Mouse (Mus musculus) G1E (cell line): Measurements from ENCODE around the gene Atp6v1c2. TPM values are rescaled to one million over a fixed set of nuclear protein-coding genes. Genes with fewer than 3 reads are reported as not detected.
A peak's percentile ranks its signal among the peaks of the same experiment; 100 is the strongest.

Experiments used
- ATAC-seq: 2 replicates; pipeline ENCODE4 v1.8.0; 2016; ENCODE audit warnings: mild to moderate bottlenecking; ENCODE audit not compliant: insufficient number of reproducible peaks, poor library complexity, low FRiP score, severe bottlenecking; ENCODE audit errors: extremely low read depth
- DNase-seq: peaks from one replicate; pipeline ENCODE4 v3.0.0; 2012; ENCODE audit warnings: low spot score
- H3K27me3 ChIP-seq: 2 replicates; pipeline ENCODE4 v1.6.1; 2012; ENCODE audit warnings: mild to moderate bottlenecking, low read length, inconsistent platforms; ENCODE audit not compliant: insufficient read depth
- H3K36me3 ChIP-seq: replicated peaks from 2 replicates; pipeline ENCODE3; 2012; ENCODE audit warnings: mild to moderate bottlenecking, inconsistent platforms
- H3K4me1 ChIP-seq: 2 replicates; pipeline ENCODE4 v1.6.1; 2012; ENCODE audit warnings: low read depth, low read length, inconsistent platforms, mixed read lengths; ENCODE audit not compliant: insufficient read depth
- H3K4me3 ChIP-seq: 2 replicates; pipeline ENCODE4 v1.5.1; 2012; ENCODE audit warnings: low read depth, mild to moderate bottlenecking, inconsistent platforms, low read length, moderate library complexity, mixed read lengths
- H3K9me3 ChIP-seq: replicated peaks from 2 replicates; pipeline ENCODE4 v1.6.1; 2012; ENCODE audit warnings: inconsistent platforms
- CTCF ChIP-seq: IDR thresholded peaks from 2 replicates; pipeline ENCODE4 v1.5.1; 2012; ENCODE audit warnings: low read depth, low read length, inconsistent platforms, mixed read lengths
- GATA1 ChIP-seq: IDR thresholded peaks from 2 replicates; pipeline ENCODE4 v1.6.1; 2012; ENCODE audit warnings: borderline replicate concordance, low read length, inconsistent platforms, mixed read lengths
- GATA2 ChIP-seq: IDR thresholded peaks from 2 replicates; pipeline ENCODE4 v1.6.1; 2012; ENCODE audit warnings: low read depth, low read length, inconsistent platforms, borderline replicate concordance
- POLR2AphosphoS5 ChIP-seq: IDR thresholded peaks from 2 replicates; pipeline ENCODE4 v1.6.1; 2012; ENCODE audit warnings: low read depth, low read length, inconsistent platforms; ENCODE audit not compliant: insufficient replicate concordance
- TAL1 ChIP-seq: conservative IDR thresholded peaks from 2 replicates; pipeline ENCODE4 v1.6.1; 2012; ENCODE audit warnings: low read depth, low read length, inconsistent platforms, mixed read lengths
- polyA plus RNA-seq: library from polyadenylated mRNA; stranded (reverse); fragments of >175 nt; gene quantifications from 2 replicates; pipeline ENCODE4 v1.2.3, GENCODE M21; 2012
- total RNA-seq, 2 experiments: library from RNA; stranded (forward) in 1 of 2; stranded (reverse) in 1 of 2; fragments of 200-1000 nt in 1 of 2; fragments of >200 nt in 1 of 2; fragmentation: Nextera tagmentation in 1 of 2; gene quantifications; 2 replicates each; pipeline ENCODE4 v1.2.3; 2014 to 2017

The Atp6v1c2 gene
- total and polyA plus RNA-seq, 3 experiments, result 0.22 TPM; not detected in 2

- H3K36me3 ChIP-seq, result no peaks in the 10 kb centered on the region
- peaks cover 37% of the 10 kb centered on the region for H3K27me3 ChIP-seq
- H3K4me3 ChIP-seq, result no peak overlapping the region
- no peak for DNase-seq
- no peaks in the 10 kb centered on the region for H3K9me3 ChIP-seq
- no peak for ATAC-seq
- TF ChIP-seq GATA2 (no peak), TAL1 (no peak), POLR2AphosphoS5 (no peak), GATA1 (no peak), CTCF (no peak)
- no peaks in the 10 kb centered on the region for H3K4me1 ChIP-seq
These were observed 38.6 kb downstream of the Atp6v1c2 start for GRCm38 (mm10) chr12:17290569-17290968.

- Histone ChIP-seq H3K4me1 (no peaks in the 10 kb centered on the region), H3K4me3 (no peak overlapping the region), H3K9me3 (no peaks in the 10 kb centered on the region), H3K27me3 (peaks cover 36% of the 10 kb centered on the region), H3K36me3 (peaks cover 4% of the 10 kb centered on the region)
- DNase-seq, result no peak
- no peak for TF ChIP-seq GATA1
- no peak for TF ChIP-seq TAL1
- TF ChIP-seq GATA2, result no peak
- no peak for TF ChIP-seq POLR2AphosphoS5
- no peak for TF ChIP-seq CTCF
- ATAC-seq, result no peak
These were observed 39.2 kb downstream of the Atp6v1c2 start for GRCm38 (mm10) chr12:17289913-17290312.

- Histone ChIP-seq H3K27me3 (peaks cover 29% of the 10 kb centered on the region), H3K9me3 (no peaks in the 10 kb centered on the region), H3K4me1 (no peaks in the 10 kb centered on the region), H3K4me3 (no peak overlapping the region), H3K36me3 (peaks cover 12% of the 10 kb centered on the region)
- no peak for ATAC-seq
- TF ChIP-seq GATA1, result no peak
- no peak for TF ChIP-seq GATA2
- no peak for TF ChIP-seq TAL1
- no peak for TF ChIP-seq POLR2AphosphoS5
- no peak for TF ChIP-seq CTCF
- DNase-seq, result no peak
These were observed 40.1 kb downstream of the Atp6v1c2 start for GRCm38 (mm10) chr12:17289060-17289459.

GRCm38 (mm10) chr12:17288496-17288895 lies 40.7 kb downstream of the Atp6v1c2 start:
- no peak for DNase-seq
- TF ChIP-seq TAL1, result no peak
- TF ChIP-seq GATA1, result no peak
- TF ChIP-seq POLR2AphosphoS5, result no peak
- Histone ChIP-seq H3K4me3 (no peak overlapping the region), H3K36me3 (peaks cover 18% of the 10 kb centered on the region), H3K4me1 (no peaks in the 10 kb centered on the region), H3K27me3 (peaks cover 25% of the 10 kb centered on the region), H3K9me3 (no peaks in the 10 kb centered on the region)
- no peak for ATAC-seq

- DNase-seq (no peak), ATAC-seq (no peak)
- Histone ChIP-seq H3K4me3 (no peak overlapping the region), H3K36me3 (peaks cover 96% of the 10 kb centered on the region), H3K27me3 (no peaks in the 10 kb centered on the region), H3K9me3 (no peaks in the 10 kb centered on the region), H3K4me1 (peaks cover 5% of the 10 kb centered on the region; the same call in 1 of the 2 replicates)
- no peak for TF ChIP-seq GATA1
These were observed 55.3 kb downstream of the Atp6v1c2 start for GRCm38 (mm10) chr12:17273841-17274240.

GRCm38 (mm10) chr12:17271272-17271671 lies 57.9 kb downstream of the Atp6v1c2 start:
- DNase-seq, result no peak

GRCm38 (mm10) chr12:17267316-17267715 lies 61.8 kb downstream of the Atp6v1c2 start:
- H3K27me3 ChIP-seq, result peaks cover 3% of the 10 kb centered on the region; the same call in 1 of the 2 replicates
- peaks cover 25% of the 10 kb centered on the region for H3K4me1 ChIP-seq
- peaks cover 40% of the 10 kb centered on the region for H3K36me3 ChIP-seq
- no peak for TF ChIP-seq TAL1
- TF ChIP-seq POLR2AphosphoS5, result no peak
- TF ChIP-seq GATA1, result no peak
- TF ChIP-seq GATA2, result no peak
- no peak for TF ChIP-seq CTCF
- ATAC-seq, result no peak
- no peak for DNase-seq
- H3K4me3 ChIP-seq, result peak overlapping the region; percentile 85
- H3K9me3 ChIP-seq, result no peaks in the 10 kb centered on the region

More at GRCm38 (mm10) chr12:17271272-17271671, 57.9 kb downstream of the Atp6v1c2 start:
- Histone ChIP-seq H3K36me3 (peaks cover 80% of the 10 kb centered on the region), H3K4me1 (peaks cover 19% of the 10 kb centered on the region), H3K27me3 (no peaks in the 10 kb centered on the region), H3K9me3 (no peaks in the 10 kb centered on the region), H3K4me3 (no peak overlapping the region)
- no peak for TF ChIP-seq GATA2
- peak; percentile 33; the same call in 1 of the 2 replicates for TF ChIP-seq CTCF
- TF ChIP-seq POLR2AphosphoS5, result no peak
- ATAC-seq, result no peak
